Mouse (Mus musculus): ENCODE measurements around the gene Pdcd1lg2.

Pdcd1lg2 gene

GRCm38 (mm10) chr19:29497874-29498273 is 87.2 kb downstream of the Pdcd1lg2 start:
- no peak for DNase-seq (ENCODE audit: low spot score)

GRCm38 (mm10) chr19:29498842-29499456 is 88.2 kb downstream of the Pdcd1lg2 start:
- DNase-seq (ENCODE audit: low spot score): no peak

GRCm38 (mm10) chr19:29500333-29500732 is 89.6 kb downstream of the Pdcd1lg2 start:
- DNase-seq (ENCODE audit: low spot score): no peak

GRCm38 (mm10) chr19:29501106-29501505 is 90.4 kb downstream of the Pdcd1lg2 start:
- DNase-seq (ENCODE audit: low spot score): no peak

GRCm38 (mm10) chr19:29501507-29501906 is 90.8 kb downstream of the Pdcd1lg2 start:
- peak; percentile 63 for DNase-seq (ENCODE audit: low spot score)

GRCm38 (mm10) chr19:29504131-29504530 is 93.4 kb downstream of the Pdcd1lg2 start:
- DNase-seq (ENCODE audit: low spot score): no peak

GRCm38 (mm10) chr19:29505617-29506016 is 94.9 kb downstream of the Pdcd1lg2 start:
- DNase-seq (ENCODE audit: low spot score): no peak

GRCm38 (mm10) chr19:29508208-29508607 is 97.5 kb downstream of the Pdcd1lg2 start:
- DNase-seq (ENCODE audit: low spot score): no peak

- DNase-seq (ENCODE audit: low spot score): no peak
Measured at GRCm38 (mm10) chr19:29509857-29510256, 99.1 kb downstream of the Pdcd1lg2 start.

GRCm38 (mm10) chr19:29511826-29512225 is 101.1 kb downstream of the Pdcd1lg2 start:
- no peak for DNase-seq (ENCODE audit: low spot score)

GRCm38 (mm10) chr19:29513111-29513766 is 102.5 kb downstream of the Pdcd1lg2 start:
- no peak for DNase-seq (ENCODE audit: low spot score)

- no peak for DNase-seq (ENCODE audit: low spot score)
Measured at GRCm38 (mm10) chr19:29514130-29514529, 103.4 kb downstream of the Pdcd1lg2 start.

GRCm38 (mm10) chr19:29515386-29515785 is 104.7 kb downstream of the Pdcd1lg2 start:
- DNase-seq (ENCODE audit: low spot score): no peak

- no peak for DNase-seq (ENCODE audit: low spot score)
Measured at GRCm38 (mm10) chr19:29515991-29516390, 105.3 kb downstream of the Pdcd1lg2 start.

- DNase-seq (ENCODE audit: low spot score): no peak
Measured at GRCm38 (mm10) chr19:29518409-29518808, 107.7 kb downstream of the Pdcd1lg2 start.

- DNase-seq (ENCODE audit: low spot score): no peak
Measured at GRCm38 (mm10) chr19:29518922-29519321, 108.2 kb downstream of the Pdcd1lg2 start.

Data from left cerebral cortex, adult 11 months (tissue).